ENCODE assay signal across 21 mouse cellular contexts in the genomic region with DNA sequence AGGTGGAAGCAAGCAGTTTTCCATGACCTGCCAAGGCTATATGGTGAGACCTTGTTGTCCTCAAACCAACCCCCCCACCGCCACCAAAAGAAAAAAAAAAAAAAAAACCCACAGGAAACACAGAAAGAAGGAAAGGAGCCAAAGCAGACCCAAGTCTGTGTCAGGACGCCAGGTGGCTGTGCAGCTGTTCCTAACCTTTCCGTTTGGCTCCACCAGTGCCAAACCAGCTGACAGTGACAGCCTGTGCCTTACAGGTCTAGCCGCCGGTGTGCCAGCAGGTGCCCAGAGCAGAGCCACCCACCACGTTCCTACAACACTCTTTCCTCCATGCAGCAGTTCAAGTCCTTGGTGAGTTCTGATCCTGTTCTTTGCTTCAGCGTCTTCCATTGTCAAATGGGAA. TPM values are rescaled to one million over a fixed set of nuclear protein-coding genes. Genes with fewer than 3 reads are reported as not detected.
"Had no signal": no experiment of that assay in that cellular context is flagged by ENCODE, and none has a peak within 500 bp of the region (broad histone marks: within the 10 kb centered on the region; RNA-seq: fewer than 3 reads in every experiment).

No protein-coding gene starts in this region.

- H3K4me2 ChIP-seq: hindbrain, embryonic 15.5 days; intestine, embryonic 15.5 days; liver, embryonic 13.5 days; midbrain, embryonic 15.5 days had no signal

- H3K4me3 ChIP-seq: hindbrain, embryonic 15.5 days; intestine, embryonic 15.5 days; layer of hippocampus, adult 2 months; left cerebral cortex, adult 2 months; liver, embryonic 13.5 days; midbrain, embryonic 15.5 days had no signal

- ATAC-seq: intestine, embryonic 15.5 days; midbrain, embryonic 15.5 days had no signal

- H3K27ac ChIP-seq: hindbrain, embryonic 15.5 days; intestine, embryonic 15.5 days; layer of hippocampus, adult 2 months; left cerebral cortex, adult 2 months; liver, embryonic 13.5 days; midbrain, embryonic 15.5 days had no signal

- H3K27me3 ChIP-seq: hindbrain, embryonic 15.5 days; intestine, embryonic 15.5 days; liver, embryonic 13.5 days; midbrain, embryonic 15.5 days had no signal

- H3K9ac ChIP-seq: hindbrain, embryonic 15.5 days; intestine, embryonic 15.5 days; liver, embryonic 13.5 days; midbrain, embryonic 15.5 days had no signal

- H3K9me3 ChIP-seq: hindbrain, embryonic 15.5 days; intestine, embryonic 15.5 days; liver, embryonic 13.5 days; midbrain, embryonic 15.5 days had no signal

- DNase-seq: kidney, adult 11 months; kidney, adult 9 months; kidney, postnatal 14 days; kidney, postnatal 4 days; layer of hippocampus, adult 9-11 months; layer of hippocampus, postnatal 36 days; liver, embryonic 13.5 days; lung, adult 2 months; lung, postnatal 14 days; lung, postnatal 4 days had no signal

RNA-seq across cellular contexts. Expression of a gene that starts 31.4 kb away (rescaled TPM):
- total RNA-seq: liver, adult 2 months had no signal
- polyA plus RNA-seq: kidney, embryonic 16.5 days; liver, adult 2 months; liver, embryonic 13.5 days; liver, embryonic 16.5 days; lung, embryonic 16.5 days; spleen, adult 2 months; stomach, embryonic 16.5 days had no signal
